Mouse (Mus musculus) liver, embryonic 11.5 days (tissue): ENCODE data around the gene H2afy2. TPM values are rescaled to one million over a fixed set of nuclear protein-coding genes. Genes with fewer than 3 reads are reported as not detected.

Experiments used
- ATAC-seq: fragments of 200-750 bp; cut with Nextera tagmentation; replicated peaks from 2 replicates; pipeline ENCODE4 v1.8.0; 2017; ENCODE audit warnings: moderate number of reproducible peaks, mild to moderate bottlenecking, moderate TSS enrichment, moderate library complexity; ENCODE audit not compliant: low FRiP score
- DNase-seq: peaks from one replicate; pipeline ENCODE4 v3.0.0-alpha.2; 2017; ENCODE audit warnings: low spot score
- H3K27ac ChIP-seq: fragments of 300-500 bp; sonication (generic); 2 replicates; pipeline ENCODE4 v1.5.1; 2014; ENCODE audit warnings: mild to moderate bottlenecking, low read depth, low read length, control low read depth
- H3K27me3 ChIP-seq: fragments of 300-500 bp; sonication (generic); replicated peaks from 2 replicates; pipeline ENCODE4 v1.6.1; 2014; ENCODE audit warnings: low read length, mixed read lengths; ENCODE audit not compliant: control insufficient read depth, insufficient read depth
- H3K36me3 ChIP-seq: fragments of 300-500 bp; sonication (generic); 2 replicates; pipeline ENCODE4 v1.6.1; 2014; ENCODE audit warnings: mild to moderate bottlenecking, low read length, moderate library complexity, mixed read lengths; ENCODE audit not compliant: control insufficient read depth, insufficient read depth
- H3K4me1 ChIP-seq: fragments of 300-500 bp; sonication (generic); replicated peaks from 2 replicates; pipeline ENCODE4 v1.6.1; 2014; ENCODE audit warnings: low read length, mixed read lengths; ENCODE audit not compliant: control insufficient read depth, insufficient read depth
- H3K4me2 ChIP-seq: fragments of 300-500 bp; sonication (generic); 2 replicates; pipeline ENCODE4 v1.6.1; 2014; ENCODE audit warnings: mild to moderate bottlenecking, control low read depth, moderate library complexity
- H3K4me3 ChIP-seq: fragments of 300-500 bp; sonication (generic); 2 replicates; pipeline ENCODE4 v1.5.1; 2014; ENCODE audit warnings: low read depth, low read length, control low read depth
- H3K9ac ChIP-seq: fragments of 300-500 bp; sonication (generic); 2 replicates; pipeline ENCODE4 v1.6.1; 2014; ENCODE audit warnings: low read depth, low read length, control low read depth
- H3K9me3 ChIP-seq: fragments of 300-500 bp; sonication (generic); 2 replicates; pipeline ENCODE4 v1.6.1; 2016; ENCODE audit warnings: low read length, inconsistent platforms, mixed read lengths; ENCODE audit not compliant: control insufficient read depth
- WGBS: fragments of 180-500 bp; shearing (Covaris S2); extraction: QIAGEN DNeasy Blood & Tissue Kit; methylation state at CpG from one replicate; pipeline ENCODE4 v1.1.7; 2014; 5-methylcytosine and 5-hydroxymethylcytosine counted together
- polyA plus RNA-seq: library from polyadenylated mRNA; unstranded; fragments of >200 nt; fragmentation: Nextera tagmentation; extraction: Ambion mirVana; gene quantifications from 2 replicates; pipeline ENCODE4 v1.2.1, GENCODE M21; 2014

Gene H2afy2
- polyA plus RNA-seq, 1 experiment from 2014 or later, result 43.8 TPM

DNA sequence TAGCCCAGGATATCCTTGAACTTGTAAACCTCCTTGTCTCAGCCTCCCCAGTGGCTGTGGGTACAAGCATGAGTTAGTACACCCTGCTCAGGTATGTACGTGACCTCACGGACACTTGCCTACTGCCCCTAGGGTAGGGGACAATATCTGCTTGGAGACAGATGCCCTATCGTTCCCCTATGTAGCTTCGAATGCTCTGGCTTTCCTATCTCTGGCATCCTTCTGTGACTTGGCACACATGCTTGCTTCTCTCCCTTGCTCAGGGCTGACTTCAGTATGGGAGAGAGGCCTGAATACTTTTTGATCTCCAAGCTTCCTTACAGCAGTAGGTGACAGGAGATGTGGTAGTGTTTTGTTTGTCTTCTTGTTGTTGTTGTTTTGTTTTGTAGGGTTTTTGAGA is 69.8 kb downstream of the H2afy2 start:
- Histone ChIP-seq H3K4me1 (peaks cover 5% of the 10 kb centered on the region; the same call in 1 of the 2 replicates), H3K36me3 (no peaks in the 10 kb centered on the region), H3K9me3 (no peaks in the 10 kb centered on the region), H3K4me2 (no peak overlapping the region), H3K4me3 (no peak overlapping the region), H3K27me3 (no peaks in the 10 kb centered on the region), H3K27ac (no peak overlapping the region), H3K9ac (no peak overlapping the region)
- ATAC-seq, result 0 out of 2 replicates have a peak, but pooled peaks have one; percentile 24
- no peak for DNase-seq
- WGBS, result 84% methylated on average over 4 of the region's 4 CpGs

DNA sequence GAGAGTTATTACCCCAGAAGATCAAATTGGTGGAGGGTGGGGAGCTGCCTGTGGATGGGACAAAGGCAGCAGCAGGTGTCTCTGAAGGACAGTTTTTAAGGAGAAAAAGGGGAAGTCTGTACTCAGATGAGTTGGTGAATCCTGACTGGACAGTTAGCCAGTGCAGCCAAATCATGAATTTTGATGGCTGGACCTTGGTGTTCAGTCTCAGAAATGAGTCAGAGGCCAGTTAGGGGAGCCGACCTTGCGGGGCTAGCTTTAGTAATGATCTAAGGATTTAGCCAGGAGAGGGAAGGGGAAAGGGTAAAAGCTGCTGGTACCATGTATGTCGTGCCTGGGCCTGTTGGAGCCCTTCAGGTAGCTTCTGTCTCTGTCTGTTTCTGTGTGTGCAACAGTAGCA is 70.3 kb downstream of the H2afy2 start:
- H3K4me1 ChIP-seq, result peaks cover 5% of the 10 kb centered on the region; the same call in 1 of the 2 replicates
- H3K4me3 ChIP-seq, result no peak overlapping the region
- H3K27me3 ChIP-seq, result no peaks in the 10 kb centered on the region
- ATAC-seq (no peak), DNase-seq (no peak)
- 61% methylated on average over 3 of the region's 3 CpGs for WGBS
- no peaks in the 10 kb centered on the region for H3K36me3 ChIP-seq
- H3K9ac ChIP-seq, result no peak overlapping the region
- no peaks in the 10 kb centered on the region for H3K9me3 ChIP-seq
- no peak overlapping the region for H3K27ac ChIP-seq
- no peak overlapping the region for H3K4me2 ChIP-seq

DNA sequence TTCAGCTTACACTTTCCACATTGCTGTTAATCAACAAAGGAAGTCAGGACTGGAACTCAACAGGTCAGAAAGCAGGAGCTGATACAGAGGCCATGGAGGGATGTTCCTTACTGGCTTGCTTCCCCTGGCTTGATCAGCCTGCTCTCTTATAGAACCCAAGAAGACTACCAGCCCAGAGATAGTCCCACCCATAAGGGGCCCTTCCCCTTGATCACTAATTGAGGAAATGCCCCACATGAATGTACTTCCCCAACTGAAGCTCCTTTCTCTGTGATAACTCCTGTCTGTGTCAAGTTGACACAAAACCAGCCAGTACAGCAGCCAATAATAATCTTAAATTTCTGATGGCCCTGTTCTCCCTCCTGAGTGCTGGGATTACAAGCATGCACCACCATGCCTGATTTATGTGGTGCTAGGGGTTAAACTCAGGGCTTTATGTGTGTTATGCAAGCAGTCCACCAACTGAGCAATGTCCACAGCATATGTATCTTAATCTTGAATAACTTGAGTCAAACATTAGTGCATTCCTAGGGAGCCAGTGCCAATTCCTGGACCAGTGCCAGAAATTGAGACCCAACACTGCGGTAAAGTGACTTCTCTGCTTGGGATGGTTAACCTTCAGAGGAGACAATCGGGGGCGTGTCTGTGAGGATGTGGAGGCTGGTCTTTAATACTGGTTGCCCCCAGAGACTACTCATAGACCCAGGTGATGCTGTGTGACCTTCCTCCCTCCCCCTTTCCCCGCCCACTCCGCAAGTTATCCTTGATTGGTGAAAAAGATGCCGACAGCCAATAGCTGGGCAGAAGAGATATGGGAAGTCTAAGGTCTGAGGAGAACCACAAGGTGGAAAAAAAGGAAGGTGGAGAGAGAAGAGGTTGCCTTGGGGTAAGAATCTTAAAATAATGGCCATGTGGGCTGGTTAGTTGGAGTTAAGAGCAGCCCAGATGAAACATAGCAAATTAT is 77.3 kb downstream of the H2afy2 start:
- peaks cover 7% of the 10 kb centered on the region for H3K36me3 ChIP-seq
- H3K27ac ChIP-seq, result no peak overlapping the region
- H3K4me3 ChIP-seq, result no peak overlapping the region
- H3K9me3 ChIP-seq, result no peaks in the 10 kb centered on the region
- no peak overlapping the region for H3K9ac ChIP-seq
- no peak overlapping the region for H3K4me2 ChIP-seq
- H3K4me1 ChIP-seq, result peaks cover 5% of the 10 kb centered on the region; the same call in 1 of the 2 replicates
- ATAC-seq (no peak), DNase-seq (no peak)
- H3K27me3 ChIP-seq, result no peaks in the 10 kb centered on the region
- WGBS, result 68% methylated on average over 6 of the region's 6 CpGs

DNA sequence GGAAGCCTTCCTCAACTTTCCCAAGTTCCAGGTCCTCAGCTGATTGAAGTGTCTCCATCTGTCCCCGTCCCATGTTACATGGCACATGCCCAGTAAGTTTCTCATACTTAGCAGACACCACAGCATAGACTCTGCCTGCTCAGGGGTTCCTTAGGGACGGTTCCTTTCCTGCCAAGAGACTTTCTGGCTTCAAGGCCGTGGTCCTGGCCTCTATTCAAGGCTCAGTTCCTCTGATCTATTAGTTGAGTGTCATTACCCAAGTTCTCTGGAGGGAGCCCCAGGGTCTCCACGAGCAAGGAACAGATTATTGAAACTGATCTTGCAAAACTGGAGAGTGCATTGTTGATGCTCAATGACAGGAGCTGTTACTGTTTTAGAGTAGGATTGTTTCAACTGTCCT is 79.3 kb downstream of the H2afy2 start:
- Histone ChIP-seq H3K4me2 (no peak overlapping the region), H3K27ac (no peak overlapping the region), H3K36me3 (peaks cover 7% of the 10 kb centered on the region), H3K9me3 (no peaks in the 10 kb centered on the region), H3K9ac (no peak overlapping the region), H3K4me3 (no peak overlapping the region), H3K27me3 (no peaks in the 10 kb centered on the region), H3K4me1 (peaks cover 5% of the 10 kb centered on the region; the same call in 1 of the 2 replicates)
- no peak for ATAC-seq
- WGBS, result 81% methylated on average over 4 of the region's 4 CpGs
- no peak for DNase-seq

DNA sequence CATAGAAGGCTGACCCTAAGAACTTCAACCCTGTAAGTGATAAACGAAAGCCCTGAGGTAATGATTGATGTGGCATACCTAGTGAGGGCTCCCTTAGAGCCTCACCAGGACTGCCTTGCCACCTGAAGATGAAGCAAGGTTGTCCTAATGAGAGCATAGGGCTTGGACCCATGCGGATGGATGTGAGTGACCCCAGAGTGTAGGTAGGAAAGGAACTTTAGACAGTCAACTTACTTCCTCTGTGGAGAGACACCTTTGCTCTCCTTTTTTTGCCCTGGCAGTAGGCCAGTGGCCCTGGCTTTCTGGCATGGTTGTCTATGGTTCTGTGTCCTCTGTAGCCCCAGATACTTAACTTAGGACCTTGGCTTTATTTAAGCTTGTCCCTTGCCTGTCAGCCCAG is 86.9 kb downstream of the H2afy2 start:
- H3K36me3 ChIP-seq, result peaks cover 16% of the 10 kb centered on the region
- no peaks in the 10 kb centered on the region for H3K9me3 ChIP-seq
- peak overlapping the region; percentile 98 for H3K4me3 ChIP-seq
- ATAC-seq (no peak), DNase-seq (no peak)
- no peaks in the 10 kb centered on the region for H3K27me3 ChIP-seq
- WGBS, result 82% methylated on average over 2 of the region's 2 CpGs
- H3K27ac ChIP-seq, result no peak overlapping the region
- H3K9ac ChIP-seq, result peak overlapping the region; percentile 86
- H3K4me1 ChIP-seq, result peaks cover 15% of the 10 kb centered on the region
- H3K4me2 ChIP-seq, result peak overlapping the region; percentile 100

DNA sequence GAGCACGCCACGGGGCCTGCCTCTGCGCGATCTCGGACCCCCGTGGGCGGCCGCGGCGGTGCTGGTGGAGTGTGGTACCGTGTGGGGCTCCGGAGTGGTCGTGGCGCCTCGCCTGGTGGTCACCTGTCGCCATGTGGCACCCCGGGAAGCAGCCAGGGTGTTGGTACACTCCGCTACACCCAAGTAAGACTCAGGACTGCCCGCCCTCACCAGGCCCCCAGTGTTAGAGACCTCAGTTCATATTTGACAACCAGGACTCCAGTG is 87.5 kb downstream of the H2afy2 start:
- DNase-seq, result no peak
- Histone ChIP-seq H3K36me3 (peaks cover 21% of the 10 kb centered on the region), H3K27me3 (no peaks in the 10 kb centered on the region), H3K4me3 (peak overlapping the region; percentile 98), H3K9me3 (no peaks in the 10 kb centered on the region), H3K4me1 (peaks cover 15% of the 10 kb centered on the region), H3K27ac (peak overlapping the region; percentile 25; the same call in 1 of the 2 replicates), H3K4me2 (peak overlapping the region; percentile 100), H3K9ac (peak overlapping the region; percentile 86)
- 6% methylated on average over 19 of the region's 19 CpGs for WGBS
- ATAC-seq, result no peak

DNA sequence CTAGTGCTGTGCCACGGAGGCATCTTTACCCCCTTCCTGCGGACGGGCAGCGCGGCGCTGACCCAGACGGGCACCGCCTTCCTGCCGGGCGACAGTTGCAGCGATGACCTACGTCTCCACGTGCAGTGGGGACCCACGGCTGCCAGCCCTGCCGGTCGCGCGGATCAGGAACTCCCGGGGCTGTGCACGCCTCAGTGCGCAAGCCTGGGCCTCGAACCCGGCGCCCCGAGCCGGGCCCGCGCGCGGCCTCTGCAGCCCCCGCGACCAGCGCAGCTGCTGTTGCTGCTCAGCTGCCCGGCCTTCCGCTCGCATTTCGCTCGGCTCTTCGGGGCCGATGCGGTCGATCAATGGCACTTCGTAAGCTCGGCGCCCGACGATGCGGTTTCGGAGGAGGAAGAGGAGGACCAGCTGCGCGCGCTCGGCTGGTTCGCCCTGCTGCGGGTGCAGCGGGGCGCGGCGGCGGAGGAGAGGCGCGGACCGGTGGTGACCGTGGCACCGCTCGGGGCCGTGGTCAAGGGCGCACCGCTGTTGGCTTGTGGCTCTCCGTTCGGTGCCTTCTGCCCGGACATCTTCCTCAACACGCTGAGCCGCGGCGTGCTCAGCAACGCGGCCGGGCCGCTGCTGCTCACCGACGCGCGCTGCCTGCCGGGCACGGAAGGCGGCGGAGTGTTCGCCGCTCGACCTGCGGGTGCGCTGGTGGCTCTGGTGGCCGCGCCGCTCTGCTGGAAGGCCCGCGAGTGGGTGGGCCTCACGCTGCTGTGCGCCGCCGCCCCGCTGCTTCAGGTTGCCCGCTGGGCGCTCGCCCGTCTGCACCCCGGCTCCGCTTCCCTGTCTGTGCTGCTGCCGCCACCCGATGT is 88.0 kb downstream of the H2afy2 start:
- ATAC-seq, result peak; percentile 47
- H3K9ac ChIP-seq, result peak overlapping the region; percentile 86
- no peaks in the 10 kb centered on the region for H3K9me3 ChIP-seq
- DNase-seq, result peak; percentile 58
- peaks cover 15% of the 10 kb centered on the region for H3K4me1 ChIP-seq
- H3K36me3 ChIP-seq, result peaks cover 26% of the 10 kb centered on the region
- H3K27me3 ChIP-seq, result no peaks in the 10 kb centered on the region
- under 1% methylated on average over 106 of the region's 111 CpGs for WGBS
- peak overlapping the region; percentile 100 for H3K4me2 ChIP-seq
- peak overlapping the region; percentile 55 for H3K27ac ChIP-seq
- H3K4me3 ChIP-seq, result peak overlapping the region; percentile 98

DNA sequence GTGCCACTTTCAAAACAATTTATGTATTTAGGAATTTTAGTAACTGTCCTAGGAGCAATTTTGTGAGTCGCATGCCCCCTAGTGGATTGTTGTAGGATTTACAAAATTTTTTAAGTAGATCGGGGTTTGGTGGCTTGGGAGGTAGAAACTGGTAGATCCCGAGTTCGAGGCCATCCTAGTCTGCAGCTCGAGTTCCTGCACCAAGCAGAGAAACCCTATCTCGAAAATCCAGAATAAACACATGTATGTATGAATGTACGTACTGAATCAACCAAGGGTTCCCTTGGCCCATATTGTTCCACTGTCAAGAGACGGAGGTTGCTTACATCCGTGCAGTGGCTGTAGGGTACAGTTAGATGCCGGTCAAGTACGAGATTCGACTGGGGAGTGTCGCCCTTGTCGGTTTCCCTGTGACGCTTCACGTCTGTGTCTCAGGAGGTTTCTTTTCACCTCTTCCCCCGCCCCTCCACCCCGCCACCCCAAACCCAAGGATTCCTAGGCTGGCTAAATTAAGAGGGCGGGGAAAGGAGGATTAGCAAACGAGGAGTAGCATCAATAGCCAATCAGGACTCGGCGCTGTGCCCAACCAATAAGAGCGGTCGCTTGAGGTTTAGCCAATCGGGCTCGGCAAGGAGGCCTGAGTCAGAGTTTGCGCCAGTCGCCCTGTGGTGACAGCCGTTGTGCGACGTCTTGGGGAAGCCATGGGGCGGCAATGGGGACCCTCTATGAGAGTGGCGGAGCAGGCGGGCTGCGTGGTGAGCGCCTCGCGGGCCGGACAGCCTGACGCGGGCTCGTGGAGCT is 88.9 kb downstream of the H2afy2 start, which contains the start of gene Tysnd1:
TSS of gene Tysnd1 (plus strand) at position 645 of the 801 bp plus-strand sequence.
- H3K4me2 ChIP-seq, result peak within 1 kb of the TSS; percentile 100
- H3K4me1 ChIP-seq, result peaks cover 15% of the 10 kb centered on the region
- WGBS, result 1% methylated on average over 42 of the region's 42 CpGs
- peak; percentile 90 for DNase-seq
- H3K27ac ChIP-seq, result peak within 1 kb of the TSS; percentile 55
- no peaks in the 10 kb centered on the region for H3K27me3 ChIP-seq
- peaks cover 34% of the 10 kb centered on the region for H3K36me3 ChIP-seq
- ATAC-seq, result peak; percentile 94
- peak within 1 kb of the TSS; percentile 86 for H3K9ac ChIP-seq
- H3K4me3 ChIP-seq, result peak within 1 kb of the TSS; percentile 98
- H3K9me3 ChIP-seq, result no peaks in the 10 kb centered on the region
